Mouse (Mus musculus): ENCODE data around the gene Plin5. TPM values are rescaled to one million over a fixed set of nuclear protein-coding genes. Genes with fewer than 3 reads are reported as not detected.

The Plin5 gene
- polyA plus RNA-seq, 1 experiment from 2014 or later: 0.46 TPM

DNA sequence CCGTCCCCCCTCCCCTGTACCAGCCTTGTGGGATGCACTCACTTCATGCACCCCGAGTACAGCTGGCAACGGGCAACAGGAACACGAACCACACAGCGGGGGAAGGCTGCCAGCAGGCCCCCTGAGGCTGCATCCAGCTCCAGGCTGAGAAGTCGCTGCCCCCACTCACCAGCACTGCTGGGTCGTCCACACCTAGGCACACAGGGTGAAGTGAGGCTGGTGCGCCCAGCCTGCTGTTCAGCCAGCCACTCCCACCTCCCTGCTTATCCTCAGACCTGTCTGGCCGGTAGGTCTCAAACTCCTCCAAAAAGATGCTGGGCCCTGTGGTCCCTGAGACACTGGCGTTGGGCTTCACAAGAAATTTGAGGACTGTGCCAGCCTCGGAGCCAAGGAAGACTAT, 8.8 kb upstream of the Plin5 start:
- Histone ChIP-seq H3K4me1 (peaks cover 10% of the 10 kb centered on the region), H3K27ac (no peak overlapping the region), H3K36me3 (peaks cover 12% of the 10 kb centered on the region; the same call in 1 of the 2 replicates), H3K9me3 (peaks cover 13% of the 10 kb centered on the region), H3K27me3 (ENCODE audit: insufficient read depth, poor library complexity, severe bottlenecking) (peaks cover 52% of the 10 kb centered on the region), H3K4me3 (no peak overlapping the region)
- DNase-seq (ENCODE audit: low spot score): no peak
- 70% methylated on average over 11 of the region's 11 CpGs for WGBS

GRCm38 (mm10) chr17:56125276-56125630, 7.9 kb upstream of the Plin5 start:
- Histone ChIP-seq H3K4me1 (peaks cover 16% of the 10 kb centered on the region), H3K36me3 (peaks cover 6% of the 10 kb centered on the region; the same call in 1 of the 2 replicates), H3K27ac (no peak overlapping the region), H3K9me3 (peaks cover 12% of the 10 kb centered on the region), H3K27me3 (ENCODE audit: insufficient read depth, poor library complexity, severe bottlenecking) (peaks cover 61% of the 10 kb centered on the region), H3K4me3 (no peak overlapping the region)
- DNase-seq (ENCODE audit: low spot score): no peak
- WGBS: 79% methylated on average over 4 of the region's 4 CpGs

GRCm38 (mm10) chr17:56124377-56125275, 7.2 kb upstream of the Plin5 start:
- H3K4me1 ChIP-seq: peaks cover 22% of the 10 kb centered on the region

GRCm38 (mm10) chr17:56123681-56124340, 6.4 kb upstream of the Plin5 start:
- WGBS: 35% methylated on average over 59 of the region's 59 CpGs
- no peak for DNase-seq (ENCODE audit: low spot score)
- H3K4me1 ChIP-seq: peaks cover 25% of the 10 kb centered on the region

More at GRCm38 (mm10) chr17:56124377-56125275, 7.2 kb upstream of the Plin5 start:
- H3K4me3 ChIP-seq: peak overlapping the region; percentile 58
- H3K27me3 ChIP-seq (ENCODE audit: insufficient read depth, poor library complexity, severe bottlenecking): peaks cover 67% of the 10 kb centered on the region
- peaks cover 12% of the 10 kb centered on the region for H3K9me3 ChIP-seq
- H3K36me3 ChIP-seq: peaks cover 6% of the 10 kb centered on the region; the same call in 1 of the 2 replicates
- 5% methylated on average over 49 of the region's 59 CpGs for WGBS
- H3K27ac ChIP-seq: peak overlapping the region; percentile 62
- DNase-seq (ENCODE audit: low spot score): no peak

DNA sequence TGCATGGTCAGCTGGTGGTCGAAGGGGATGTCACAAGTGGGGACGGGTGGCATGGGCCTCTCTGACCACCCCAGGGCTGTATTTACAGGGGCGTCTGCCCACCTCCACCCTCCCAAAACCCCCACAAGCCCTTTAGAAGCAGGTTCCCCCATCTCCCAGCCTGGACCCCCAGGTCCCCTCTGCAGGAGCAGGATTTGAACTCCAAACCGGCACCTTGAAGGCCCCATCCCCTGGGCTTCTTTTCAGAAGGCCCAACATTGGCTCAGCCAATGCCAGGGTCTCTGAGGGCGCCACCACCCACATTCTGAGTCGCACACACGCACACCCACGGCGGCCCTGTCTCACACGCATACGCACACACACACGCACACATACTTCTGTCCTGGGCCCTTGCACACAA, 5.8 kb upstream of the Plin5 start:
- H3K36me3 ChIP-seq: peaks cover 6% of the 10 kb centered on the region; the same call in 1 of the 2 replicates
- DNase-seq (ENCODE audit: low spot score): no peak
- H3K27me3 ChIP-seq (ENCODE audit: insufficient read depth, poor library complexity, severe bottlenecking): peaks cover 82% of the 10 kb centered on the region
- H3K4me1 ChIP-seq: peaks cover 25% of the 10 kb centered on the region
- WGBS: 85% methylated on average over 12 of the region's 12 CpGs
- H3K9me3 ChIP-seq: peaks cover 12% of the 10 kb centered on the region
- H3K27ac ChIP-seq: no peak overlapping the region
- H3K4me3 ChIP-seq: no peak overlapping the region

More at GRCm38 (mm10) chr17:56123681-56124340, 6.4 kb upstream of the Plin5 start:
- peak overlapping the region; percentile 62; the same call in 1 of the 2 replicates for H3K27ac ChIP-seq
- peak overlapping the region; percentile 58 for H3K4me3 ChIP-seq
- H3K36me3 ChIP-seq: peaks cover 6% of the 10 kb centered on the region; the same call in 1 of the 2 replicates
- H3K27me3 ChIP-seq (ENCODE audit: insufficient read depth, poor library complexity, severe bottlenecking): peaks cover 75% of the 10 kb centered on the region
- peaks cover 12% of the 10 kb centered on the region for H3K9me3 ChIP-seq

- DNase-seq (ENCODE audit: low spot score): no peak
- 65% methylated on average over 2 of the region's 2 CpGs for WGBS
- H3K4me1 ChIP-seq: peaks cover 33% of the 10 kb centered on the region
Measured at GRCm38 (mm10) chr17:56121826-56122225, 4.4 kb upstream of the Plin5 start, which contains the start of gene Lrg1. Gene Lrg1, minus strand, starts transcription at chr17:56122001.

DNA sequence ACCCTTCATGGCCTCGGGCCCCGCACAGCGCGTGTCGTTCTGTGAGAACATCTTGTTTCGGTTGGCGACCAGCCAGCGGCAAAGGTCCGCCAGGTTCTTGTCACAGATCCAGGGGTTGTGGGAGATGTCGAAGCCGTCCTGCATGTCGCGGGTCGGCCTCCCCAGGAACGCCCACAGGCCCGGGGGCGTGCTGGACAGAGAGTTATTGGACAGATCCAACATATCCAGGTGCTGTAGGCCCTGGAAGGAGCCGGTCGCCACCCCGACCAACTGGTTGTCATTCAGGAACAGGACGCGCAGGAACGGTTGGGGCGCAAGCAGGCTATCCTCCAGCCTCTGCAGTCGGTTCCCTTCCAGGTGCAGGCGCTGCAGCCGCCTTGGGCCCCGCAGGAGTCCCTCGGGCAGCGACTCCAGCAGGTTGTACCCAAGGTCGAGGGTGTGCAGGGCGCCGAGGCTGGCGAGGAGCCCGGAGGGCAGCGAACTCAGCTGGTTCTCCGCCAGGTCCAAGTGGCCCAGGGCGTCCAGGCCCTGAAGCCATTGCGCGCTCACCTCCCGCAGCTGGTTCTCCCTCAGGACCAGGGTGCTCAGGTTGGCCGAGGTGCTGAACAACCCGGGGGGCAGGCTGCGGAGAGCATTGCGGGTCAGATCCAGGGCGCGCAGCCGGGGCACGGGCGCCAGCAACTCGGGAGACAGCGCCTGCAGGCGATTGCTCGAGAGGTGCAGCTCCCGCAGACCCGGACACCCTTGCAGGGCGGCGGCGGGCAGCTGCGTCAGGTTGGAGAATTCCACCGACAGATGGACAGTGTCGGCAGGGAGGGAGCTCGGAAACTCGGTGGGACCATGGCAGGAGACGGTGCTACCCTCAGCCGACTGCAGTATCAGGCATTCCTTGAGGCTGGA, 2.8 kb upstream of the Plin5 start:
- WGBS: 6% methylated on average over 66 of the region's 66 CpGs
- no peak for DNase-seq (ENCODE audit: low spot score)
- Histone ChIP-seq H3K36me3 (peaks cover 6% of the 10 kb centered on the region; the same call in 1 of the 2 replicates), H3K27ac (no peak overlapping the region), H3K4me3 (peak overlapping the region; percentile 49), H3K4me1 (peaks cover 34% of the 10 kb centered on the region), H3K27me3 (ENCODE audit: insufficient read depth, poor library complexity, severe bottlenecking) (peaks cover 93% of the 10 kb centered on the region), H3K9me3 (peaks cover 12% of the 10 kb centered on the region)

More at GRCm38 (mm10) chr17:56121826-56122225, 4.4 kb upstream of the Plin5 start, which contains the start of gene Lrg1:
- Histone ChIP-seq H3K9me3 (peaks cover 12% of the 10 kb centered on the region), H3K27me3 (ENCODE audit: insufficient read depth, poor library complexity, severe bottlenecking) (peaks cover 92% of the 10 kb centered on the region), H3K27ac (no peak within 1 kb of the TSS), H3K4me3 (peak within 1 kb of the TSS; percentile 49; the same call in 1 of the 2 replicates), H3K36me3 (peaks cover 6% of the 10 kb centered on the region; the same call in 1 of the 2 replicates)

- Histone ChIP-seq H3K27me3 (ENCODE audit: insufficient read depth, poor library complexity, severe bottlenecking) (peaks cover 87% of the 10 kb centered on the region), H3K4me3 (peak overlapping the region; percentile 49), H3K36me3 (peaks cover 6% of the 10 kb centered on the region; the same call in 1 of the 2 replicates), H3K9me3 (peaks cover 12% of the 10 kb centered on the region), H3K4me1 (peaks cover 31% of the 10 kb centered on the region), H3K27ac (no peak overlapping the region)
- DNase-seq (ENCODE audit: low spot score): no peak
- 46% methylated on average over 12 of the region's 12 CpGs for WGBS
Measured at GRCm38 (mm10) chr17:56119431-56119830, 2.0 kb upstream of the Plin5 start.

DNA sequence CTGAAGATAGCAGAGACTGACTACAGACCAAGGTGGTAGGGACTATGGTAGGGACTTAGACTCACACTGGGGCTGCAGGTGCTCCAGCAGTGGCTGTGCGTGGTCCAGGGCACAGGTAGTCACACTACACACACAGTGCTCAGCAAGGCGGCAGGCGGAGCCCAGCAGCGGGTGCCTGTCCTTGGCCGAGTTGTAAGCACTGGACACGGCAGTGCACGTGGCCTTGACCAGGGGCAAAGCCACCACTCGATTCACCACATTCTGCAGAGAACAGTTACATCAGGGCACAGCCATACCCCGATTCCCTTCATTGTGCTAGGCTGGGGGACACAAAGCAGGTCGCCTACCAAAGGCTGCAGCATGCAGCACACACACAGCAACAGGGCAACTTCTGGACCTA, 1.2 kb downstream of the Plin5 start:
- 71% methylated on average over 10 of the region's 10 CpGs for WGBS
- Histone ChIP-seq H3K27ac (no peak overlapping the region), H3K9me3 (no peaks in the 10 kb centered on the region), H3K27me3 (ENCODE audit: insufficient read depth, poor library complexity, severe bottlenecking) (peaks cover 60% of the 10 kb centered on the region), H3K36me3 (no peaks in the 10 kb centered on the region), H3K4me1 (peaks cover 24% of the 10 kb centered on the region), H3K4me3 (no peak overlapping the region)
- no peak for DNase-seq (ENCODE audit: low spot score)

GRCm38 (mm10) chr17:56112743-56113142, 4.7 kb downstream of the Plin5 start:
- Histone ChIP-seq H3K4me1 (peaks cover 16% of the 10 kb centered on the region), H3K27me3 (ENCODE audit: insufficient read depth, poor library complexity, severe bottlenecking) (peaks cover 27% of the 10 kb centered on the region), H3K27ac (no peak overlapping the region), H3K9me3 (no peaks in the 10 kb centered on the region), H3K36me3 (no peaks in the 10 kb centered on the region), H3K4me3 (no peak overlapping the region)
- WGBS: 55% methylated on average over 3 of the region's 3 CpGs
- DNase-seq (ENCODE audit: low spot score): no peak

DNA sequence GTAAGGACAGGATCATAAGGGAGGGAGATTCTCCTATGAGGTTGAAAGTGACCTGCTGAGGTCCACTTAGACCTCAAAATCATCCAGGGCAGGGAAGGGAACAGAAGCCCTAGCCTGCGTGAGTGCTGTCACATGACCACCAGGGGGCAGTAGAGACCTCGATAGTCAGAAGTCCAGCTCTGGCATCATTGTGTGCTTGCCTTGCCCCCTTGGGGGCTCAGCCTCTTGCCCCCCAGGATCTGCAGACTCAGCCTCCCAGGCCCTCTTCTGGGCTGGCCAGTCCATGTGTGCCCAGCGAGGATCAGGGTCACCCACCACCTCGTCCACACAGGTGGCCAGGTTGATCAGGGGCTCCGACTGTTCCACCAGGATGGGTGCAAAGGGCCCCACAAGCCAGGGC, 5.5 kb downstream of the Plin5 start:
- Histone ChIP-seq H3K27me3 (ENCODE audit: insufficient read depth, poor library complexity, severe bottlenecking) (peaks cover 20% of the 10 kb centered on the region), H3K4me3 (no peak overlapping the region), H3K4me1 (peaks cover 9% of the 10 kb centered on the region), H3K36me3 (no peaks in the 10 kb centered on the region), H3K9me3 (no peaks in the 10 kb centered on the region), H3K27ac (no peak overlapping the region)
- WGBS: 47% methylated on average over 5 of the region's 5 CpGs
- no peak for DNase-seq (ENCODE audit: low spot score)

DNA sequence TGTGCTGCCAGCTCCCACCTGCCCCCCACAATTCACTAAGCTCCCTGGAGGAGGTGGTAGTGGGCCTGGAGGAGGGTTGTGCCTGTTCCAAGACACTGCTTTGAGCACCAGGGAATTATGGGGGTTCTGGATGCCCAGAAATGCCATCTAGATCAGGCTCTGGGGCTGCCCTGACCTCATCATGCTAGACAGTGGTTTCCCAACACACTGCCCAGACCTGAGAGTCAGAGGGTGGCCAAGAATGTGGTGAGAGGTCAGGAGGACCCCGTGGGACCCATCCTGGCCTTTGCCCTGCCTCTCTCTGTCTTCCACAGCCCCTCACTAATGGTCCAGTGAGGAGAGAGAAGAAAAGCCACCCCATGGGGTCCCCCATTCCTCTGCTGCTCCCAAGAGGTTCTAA, 6.4 kb downstream of the Plin5 start:
- H3K9me3 ChIP-seq: no peaks in the 10 kb centered on the region
- H3K36me3 ChIP-seq: no peaks in the 10 kb centered on the region
- WGBS: 52% methylated on average over 1 of the region's 1 CpGs
- H3K4me1 ChIP-seq: peaks cover 7% of the 10 kb centered on the region
- DNase-seq (ENCODE audit: low spot score): no peak
- H3K27me3 ChIP-seq (ENCODE audit: insufficient read depth, poor library complexity, severe bottlenecking): peaks cover 11% of the 10 kb centered on the region
- H3K27ac ChIP-seq: no peak overlapping the region
- no peak overlapping the region for H3K4me3 ChIP-seq

Measured in heart, embryonic 10.5 days (tissue).